Comparison of ENCODE assay signal across 8 mouse cellular contexts in the genomic region with DNA sequence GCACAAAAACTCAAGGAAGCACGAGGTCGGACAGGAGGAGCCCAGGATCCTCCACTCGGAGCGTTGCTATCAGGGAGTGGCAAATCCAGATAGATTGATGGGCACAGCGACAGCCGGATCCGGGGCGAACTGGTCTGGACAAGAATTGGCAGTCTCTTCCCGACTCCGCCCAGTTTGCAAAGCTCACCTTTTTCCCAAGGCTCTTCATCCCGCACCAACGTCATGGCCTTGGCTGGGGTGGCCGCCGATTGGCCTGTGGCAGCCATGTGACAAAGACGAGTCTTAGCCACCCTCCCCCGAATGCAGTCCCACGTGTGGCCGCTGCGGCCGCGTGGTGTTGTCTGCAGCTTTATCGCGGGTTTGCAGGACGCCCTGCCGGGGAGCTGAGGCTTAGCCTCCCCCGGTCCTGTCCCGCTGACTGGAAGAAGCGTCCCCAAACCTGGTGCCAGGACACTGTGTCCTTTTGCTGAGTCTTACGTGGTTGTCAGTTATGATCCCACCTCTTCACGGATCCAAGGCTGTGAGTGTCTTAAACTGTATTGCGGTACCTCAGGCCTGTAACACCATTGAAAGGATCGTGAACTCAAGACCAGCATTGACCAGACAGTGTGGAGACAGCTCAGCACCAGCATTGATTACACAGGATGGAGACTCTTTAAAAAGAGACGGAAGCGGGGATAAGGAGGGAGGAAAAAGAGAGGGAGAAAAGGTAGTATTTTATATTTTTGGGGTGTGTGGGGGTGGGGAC. TPM values are rescaled to one million over a fixed set of nuclear protein-coding genes. Genes with fewer than 3 reads are reported as not detected.
A peak's percentile ranks its signal among the peaks of the same experiment; 100 is the strongest.
DNase-seq lines count a peak whose midpoint lies in the region; ATAC-seq and TF ChIP-seq lines count a peak whose summit lies in the region.

No protein-coding gene starts in this region.

- peak overlapping the region; percentile 86 for H3K4me2 ChIP-seq in hindbrain, embryonic 15.5 days

- peak overlapping the region; percentile 52 for H3K4me3 ChIP-seq in hindbrain, embryonic 15.5 days
- H3K4me3 ChIP-seq in left cerebral cortex, adult 2 months: peak overlapping the region; percentile 61

- peak; percentile 98 for DNase-seq in WW6 (ENCODE audit: low read depth, low spot score)
- DNase-seq in cerebellum, postnatal 36 days: peak; percentile 95
- DNase-seq in frontal cortex, postnatal 36 days (ENCODE audit: low spot score in 2 of 2): peak; percentile 92 to 96
- peak; percentile 91 to 93 for DNase-seq in left cerebral cortex, adult 2 months (ENCODE audit: extremely low spot score in 1 of 2, low spot score in 2 of 2)
- peak; percentile 94 to 96 for DNase-seq in right cerebral cortex, adult 2 months (ENCODE audit: low spot score in 2 of 2)
- DNase-seq in urinary bladder, postnatal 14 days (ENCODE audit: low spot score): peak; percentile 95

- 3% methylated on average over 34 of the region's 34 CpGs for WGBS in hindbrain, embryonic 15.5 days

- H3K36me3 ChIP-seq in hindbrain, embryonic 15.5 days: no peaks in the 10 kb centered on the region

- H3K9me3 ChIP-seq in hindbrain, embryonic 15.5 days: no peaks in the 10 kb centered on the region

- peak; percentile 100 for ATAC-seq in hindbrain, embryonic 15.5 days (ENCODE audit: low FRiP score, low read depth)
- peak; percentile 100 for ATAC-seq in megakaryocyte, adult 5-6 weeks (ENCODE audit: poor library complexity, severe bottlenecking)

- intact Hi-C loops in left cerebral cortex, adult 2 months (cut with DNase I): loop anchor here (2.0 kb wide), 1 partner anchor 19 kb away; the partner anchor contains the start of gene Nsd1

- TF ChIP-seq CTCF in left cerebral cortex, adult 2 months (IDR thresholded peaks at IDR 0.05): peak; percentile 69

- H3K9ac ChIP-seq in hindbrain, embryonic 15.5 days: peak overlapping the region; percentile 65

- H3K27me3 ChIP-seq in hindbrain, embryonic 15.5 days: no peaks in the 10 kb centered on the region

- peak overlapping the region; percentile 92 for H3K27ac ChIP-seq in hindbrain, embryonic 15.5 days (replicated peaks)
- peak overlapping the region; percentile 70 for H3K27ac ChIP-seq in left cerebral cortex, adult 2 months

- H3K4me1 ChIP-seq in hindbrain, embryonic 15.5 days (replicated peaks): peaks cover 17% of the 10 kb centered on the region

RNA-seq across cellular contexts. Expression of gene Nsd1, which starts 19.3 kb away (rescaled TPM):
- 49.1 and 58.4 TPM in 2 replicates for polyA plus RNA-seq in hindbrain, embryonic 15.5 days (2015; fragmentation: Nextera tagmentation; extraction: Ambion mirVana)
- 100 to 1,000 TPM; 116 to 118 TPM for total RNA-seq in left cerebral cortex, adult 2 months (2021)
- total RNA-seq in megakaryocyte, adult 5-6 weeks (2015): 68.2 TPM in 2 replicates
- 71.6 and 83.6 TPM in 2 replicates for total RNA-seq in megakaryocyte, adult 5-6 weeks (2017)

RNA-seq across cellular contexts. Expression of gene Fgfr4, which starts 37.9 kb away (rescaled TPM):
- polyA plus RNA-seq in hindbrain, embryonic 15.5 days (2015; fragmentation: Nextera tagmentation; extraction: Ambion mirVana): 1.5 and 1.6 TPM in 2 replicates
- total RNA-seq in left cerebral cortex, adult 2 months (2021): under 1 TPM; 0.36 to 0.40 TPM
- not detected in 2 replicates for total RNA-seq in megakaryocyte, adult 5-6 weeks (2015)
- not detected in 2 replicates for total RNA-seq in megakaryocyte, adult 5-6 weeks (2017)

RNA-seq across cellular contexts. Expression of gene Gm17617, which starts 56.9 kb away (rescaled TPM):
- polyA plus RNA-seq in hindbrain, embryonic 15.5 days (2015; fragmentation: Nextera tagmentation; extraction: Ambion mirVana): not detected in 2 replicates
- not detected for total RNA-seq in left cerebral cortex, adult 2 months (2021)
- total RNA-seq in megakaryocyte, adult 5-6 weeks (2015): not detected in 2 replicates
- total RNA-seq in megakaryocyte, adult 5-6 weeks (2017): not detected in 2 replicates

Comparison
In these comparisons a context has a peak if more than half of its experiments do, and no peak if none do; other contexts are left out.
1. Peak in every context shown above with its lines: DNase-seq, ATAC-seq, H3K4me3 ChIP-seq and H3K27ac ChIP-seq.